Mouse (Mus musculus): Measurements from ENCODE around the gene Thap3. TPM values are rescaled to one million over a fixed set of nuclear protein-coding genes. Genes with fewer than 3 reads are reported as not detected.

The Thap3 gene
- total RNA-seq, 2 experiments from 2014 or later: 11.7 to 13.4 TPM

DNA sequence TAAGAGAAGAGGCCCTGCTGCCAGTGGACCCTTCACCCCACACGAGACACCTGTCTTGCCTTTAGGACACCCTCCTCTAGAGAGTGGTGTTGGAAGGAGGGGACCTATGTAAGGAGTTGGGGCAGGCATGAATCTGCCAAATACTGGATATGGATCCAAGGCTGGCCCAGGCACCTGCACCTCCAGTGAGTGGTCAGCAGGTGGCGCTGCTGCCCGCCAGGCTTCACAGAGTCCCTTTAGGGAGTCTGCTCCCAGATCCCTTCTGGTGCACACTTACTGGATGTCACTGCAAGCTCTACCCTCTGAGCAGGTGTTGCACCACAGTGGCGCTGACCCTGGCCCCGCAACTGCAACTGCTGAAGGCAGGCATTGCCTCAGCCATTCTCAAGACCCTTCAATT is 7.4 kb downstream of the Thap3 start:
- peak; percentile 90 for DNase-seq

DNA sequence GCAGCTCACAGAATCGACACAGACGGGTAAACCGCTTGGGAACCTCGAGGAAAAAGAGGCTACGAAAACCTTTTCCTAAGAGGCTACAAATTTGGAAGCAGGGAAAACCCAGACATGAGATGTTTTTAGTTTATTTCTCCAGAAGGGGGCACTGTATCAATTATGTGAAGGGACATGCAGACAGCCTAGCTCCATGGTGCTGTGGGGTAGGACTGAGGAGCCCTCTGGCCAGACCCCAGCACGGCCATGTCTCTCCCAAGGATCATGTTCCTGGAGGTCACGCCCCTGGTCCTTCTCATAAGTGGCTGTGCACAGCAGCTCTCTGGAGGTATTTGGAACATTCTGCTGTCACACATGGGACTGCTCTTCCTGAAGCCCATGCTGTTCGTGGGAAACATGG is 8.1 kb downstream of the Thap3 start:
- DNase-seq: no peak

DNA sequence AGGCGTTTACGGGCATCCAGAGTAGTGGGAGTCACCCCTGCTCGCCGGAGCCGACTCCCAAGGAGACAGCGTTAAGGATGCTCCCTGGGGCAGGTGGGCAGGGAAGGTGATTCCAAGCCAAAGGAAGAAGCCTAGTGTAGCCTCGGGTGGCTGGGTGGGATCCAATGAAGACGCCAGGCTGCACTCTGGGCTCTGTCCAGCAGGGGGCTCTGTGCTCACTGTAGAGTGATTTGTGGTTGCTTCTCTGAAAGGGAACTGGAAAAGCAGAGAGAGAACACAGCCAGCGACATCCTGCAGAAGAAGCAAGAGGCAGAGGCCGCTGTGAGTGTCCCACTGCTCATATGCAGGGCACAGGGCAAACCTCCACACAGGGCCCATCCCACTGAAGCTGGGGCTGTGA is 11.0 kb downstream of the Thap3 start:
- DNase-seq: peak; percentile 93

DNA sequence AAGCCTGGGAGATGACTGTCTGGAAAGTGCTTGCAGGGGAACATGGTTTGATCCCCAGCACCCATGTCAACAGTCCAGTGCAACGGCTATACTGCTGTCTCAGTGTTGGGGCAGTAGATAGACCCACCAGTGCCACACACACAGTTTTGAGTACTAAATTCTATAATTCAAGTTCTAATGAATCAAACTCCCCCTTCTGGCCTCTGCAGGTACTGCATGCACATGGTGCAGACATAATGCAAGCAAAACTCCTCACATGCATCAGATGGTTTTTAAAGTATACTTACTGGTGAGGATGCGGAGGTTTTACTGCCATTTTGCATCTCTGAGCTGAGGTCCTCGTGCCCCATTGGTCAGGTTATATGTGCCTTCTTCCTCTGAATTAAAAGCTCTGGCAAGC is 13.4 kb downstream of the Thap3 start:
- DNase-seq: peak; percentile 64

DNA sequence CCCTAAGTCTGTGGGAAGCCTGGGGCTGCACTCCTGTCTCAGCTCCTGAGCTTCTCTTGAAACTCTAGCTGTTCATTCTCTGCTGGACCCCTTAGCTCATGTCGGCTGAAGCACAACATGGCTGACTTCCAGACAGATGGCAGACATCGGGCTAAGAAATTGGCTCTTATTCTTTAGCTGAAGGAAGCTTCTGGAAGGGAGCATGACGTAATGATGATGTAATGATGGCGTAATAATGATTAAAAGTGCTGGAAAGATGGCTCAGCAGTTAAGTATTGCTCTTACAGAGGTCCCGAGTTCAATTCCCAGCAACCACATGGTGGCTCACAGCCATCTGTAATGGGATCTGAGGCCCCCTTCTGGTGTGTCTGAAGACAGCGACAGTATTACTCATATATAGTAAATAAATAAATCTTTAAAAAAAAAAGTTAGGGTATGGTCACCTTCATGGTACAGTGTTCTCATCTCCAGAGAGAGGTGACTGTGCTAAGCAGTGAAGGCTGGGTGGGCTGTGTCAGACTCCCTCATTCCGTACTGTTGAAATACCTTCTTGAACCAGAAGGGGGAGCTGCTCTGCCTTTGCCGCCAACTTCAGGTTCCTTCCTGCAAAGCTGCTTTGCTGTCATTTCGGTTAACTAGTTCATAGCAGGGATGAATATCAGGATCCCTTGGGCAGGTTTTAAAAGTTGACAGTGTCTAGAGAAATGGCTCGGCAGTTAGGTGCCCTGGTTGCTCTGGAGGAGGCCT is 16.4 kb downstream of the Thap3 start:
- DNase-seq: peak; percentile 60

DNA sequence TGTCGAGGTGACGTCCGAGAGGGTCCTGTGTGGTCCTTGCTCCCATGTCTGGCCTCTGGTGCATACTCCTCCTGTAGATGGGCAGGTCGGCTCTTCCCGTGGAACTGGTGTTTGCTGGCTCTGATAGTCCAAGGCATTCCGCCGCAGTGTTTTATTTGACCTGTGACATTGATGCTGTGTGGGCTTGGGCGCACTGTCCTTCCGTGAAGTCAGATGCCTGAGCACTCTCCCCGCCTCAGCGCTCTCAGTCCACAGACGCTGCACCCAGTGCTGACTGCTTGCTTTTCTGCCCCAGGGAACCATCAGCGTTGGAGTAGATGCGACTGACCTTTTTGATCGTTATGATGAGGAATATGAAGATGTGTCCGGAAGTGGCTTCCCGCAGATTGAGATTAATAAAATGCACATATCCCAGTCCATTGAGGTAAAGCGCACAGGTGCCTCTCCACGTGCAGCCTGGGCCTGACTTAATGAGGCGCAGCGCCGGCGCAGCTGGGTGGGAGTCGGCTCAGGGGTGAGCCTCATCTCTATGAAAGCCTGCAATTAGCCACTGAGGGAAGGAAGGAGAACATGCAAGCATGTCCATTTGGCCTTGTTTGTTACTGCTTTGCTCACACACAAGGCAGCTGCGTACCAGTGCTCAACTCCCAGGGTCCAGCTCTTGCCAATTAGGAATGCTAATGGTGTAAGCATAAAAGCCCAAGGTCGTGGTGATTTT is 20.4 kb downstream of the Thap3 start:
- no peak for DNase-seq

DNA sequence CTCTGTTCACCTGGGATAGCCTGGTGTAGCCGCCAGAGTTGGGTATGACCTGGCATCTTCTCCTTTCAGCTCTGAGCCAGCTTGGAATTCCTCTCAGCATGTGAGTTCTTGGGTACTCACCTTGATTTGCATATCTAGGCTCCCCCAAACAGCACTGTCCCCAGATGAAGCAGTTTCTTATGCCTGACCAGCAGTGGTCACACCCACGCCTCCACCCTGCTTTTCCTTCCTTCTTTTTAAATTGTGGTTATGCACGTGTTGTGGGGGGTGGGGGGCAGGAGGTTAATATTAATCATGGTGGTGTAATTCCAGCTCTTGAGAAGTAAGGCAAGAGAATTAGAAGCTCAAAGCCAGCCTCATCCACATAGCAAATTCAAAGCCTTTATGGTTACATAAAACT is 26.0 kb downstream of the Thap3 start:
- no peak for DNase-seq

DNA sequence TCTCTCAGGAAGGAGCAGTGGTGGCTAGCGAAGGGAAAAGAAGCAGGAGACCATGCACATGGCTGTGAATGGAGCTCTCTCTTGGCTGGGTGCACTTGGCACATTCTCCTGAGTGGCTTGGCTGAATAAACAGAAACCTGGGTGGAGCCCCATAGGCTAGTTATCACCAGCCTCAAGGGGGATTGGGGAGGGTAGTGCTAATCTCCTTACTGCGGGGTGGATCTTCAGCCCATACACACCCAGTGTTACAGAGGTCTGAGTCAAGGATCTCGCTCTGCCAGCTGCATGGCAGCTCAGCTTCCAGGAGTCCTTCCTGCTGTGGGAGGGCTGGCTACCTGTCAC is 28.3 kb downstream of the Thap3 start:
- DNase-seq: no peak

DNA sequence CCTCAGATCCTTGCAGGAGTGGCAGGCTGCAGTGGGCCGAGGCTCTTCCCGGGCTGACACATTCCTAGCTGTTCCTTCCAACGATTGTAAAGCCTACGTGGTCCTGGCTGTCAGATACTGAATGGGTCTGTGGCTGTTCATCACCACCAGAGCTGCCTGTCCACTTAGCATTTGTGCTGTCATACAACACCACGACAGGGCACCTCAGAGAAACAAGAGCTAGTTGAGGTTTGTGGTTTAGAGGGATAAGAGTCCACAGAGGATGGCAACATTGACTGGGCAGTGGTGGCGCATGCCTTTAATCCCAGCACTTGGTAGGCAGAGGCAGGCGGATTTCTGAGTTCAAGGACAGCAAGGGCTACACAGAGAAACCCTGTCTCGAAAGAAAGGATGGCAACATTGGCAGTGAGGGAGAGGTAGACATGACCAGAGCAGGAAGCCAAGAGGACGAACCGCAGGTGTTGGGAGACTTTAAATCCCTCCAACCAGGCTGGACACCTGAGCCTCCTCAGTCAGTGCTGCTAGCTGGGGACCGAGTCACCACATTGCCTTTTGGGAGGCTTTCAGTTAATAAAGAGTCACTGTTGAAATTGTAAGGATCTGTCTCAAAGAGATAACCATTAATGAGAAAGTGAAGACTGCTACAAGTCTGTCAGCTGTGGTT is 28.8 kb downstream of the Thap3 start:
- DNase-seq: no peak

DNA sequence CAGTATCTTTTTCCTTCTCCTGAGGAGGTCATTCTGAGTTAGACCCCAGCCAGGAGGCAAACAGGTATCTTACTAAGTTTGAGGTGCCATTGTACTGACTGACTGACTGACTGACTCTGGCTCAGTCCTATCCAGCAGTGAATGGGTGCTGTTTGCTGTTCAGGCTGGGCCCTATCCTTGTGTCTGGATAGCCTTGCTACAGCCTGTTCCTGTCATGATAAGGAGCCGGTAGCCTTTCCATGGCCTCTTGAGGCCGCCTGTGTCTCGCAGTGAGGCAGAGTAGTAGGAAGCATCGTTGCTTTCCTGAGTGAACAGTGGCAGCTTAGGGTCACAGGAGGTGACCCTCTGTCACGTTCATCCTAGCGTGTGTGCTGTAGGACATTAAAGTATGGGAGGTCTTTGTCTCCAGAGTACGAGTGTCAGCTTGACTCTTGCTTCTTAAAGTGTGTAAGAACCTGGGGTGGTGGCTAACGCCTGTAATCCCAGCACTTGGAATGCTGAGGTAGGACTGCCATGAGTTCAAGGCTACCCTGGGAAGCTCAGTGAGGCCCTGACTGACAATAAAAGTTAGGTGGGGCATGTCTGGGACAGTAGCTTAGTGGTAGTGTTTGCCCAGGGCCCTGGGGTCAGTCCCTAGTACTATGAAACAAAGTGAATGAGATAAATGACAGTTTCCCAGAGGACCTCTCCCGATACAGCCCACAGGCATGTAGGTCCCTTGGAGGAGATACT is 31.0 kb downstream of the Thap3 start:
- DNase-seq: no peak

DNA sequence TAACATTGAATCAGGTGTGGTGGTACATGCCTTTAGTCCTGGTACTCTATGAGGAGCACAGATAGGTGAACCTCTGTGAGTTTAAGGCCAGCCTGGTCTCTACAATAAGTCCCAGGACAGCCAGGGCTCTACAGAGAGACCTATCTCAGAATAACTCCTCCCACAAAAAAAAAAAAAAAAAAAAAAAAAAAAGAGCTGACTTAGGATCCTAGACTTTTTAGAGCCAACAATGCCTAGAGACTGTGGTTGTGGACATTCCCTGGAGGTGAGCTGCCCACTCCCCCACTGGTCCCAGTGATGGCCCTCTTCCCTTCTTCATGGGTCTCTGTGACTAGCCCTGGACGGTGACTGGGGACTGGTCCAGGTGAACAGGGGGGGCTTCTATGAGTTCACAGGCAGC is 33.0 kb downstream of the Thap3 start:
- no peak for DNase-seq

DNA sequence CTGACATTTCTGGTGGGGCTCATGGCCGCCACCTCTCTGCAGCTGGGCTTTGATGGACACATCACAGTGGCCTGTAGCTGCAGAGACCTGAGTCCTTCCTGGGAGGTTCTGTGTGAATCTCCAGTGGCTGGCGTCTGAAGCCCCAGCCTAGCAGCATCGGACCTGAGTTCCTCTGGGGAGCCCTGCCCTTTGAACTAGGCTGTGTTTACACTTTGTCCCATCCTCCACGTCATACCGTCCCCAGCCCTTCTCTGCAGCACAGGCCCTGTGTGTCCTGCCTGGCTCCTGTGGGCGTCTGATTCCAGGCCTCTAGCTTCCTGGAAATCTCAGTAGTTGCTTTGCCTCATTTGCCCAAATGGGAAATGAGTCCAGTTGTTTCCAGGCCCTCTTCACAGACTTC is 35.6 kb downstream of the Thap3 start:
- no peak for DNase-seq

DNA sequence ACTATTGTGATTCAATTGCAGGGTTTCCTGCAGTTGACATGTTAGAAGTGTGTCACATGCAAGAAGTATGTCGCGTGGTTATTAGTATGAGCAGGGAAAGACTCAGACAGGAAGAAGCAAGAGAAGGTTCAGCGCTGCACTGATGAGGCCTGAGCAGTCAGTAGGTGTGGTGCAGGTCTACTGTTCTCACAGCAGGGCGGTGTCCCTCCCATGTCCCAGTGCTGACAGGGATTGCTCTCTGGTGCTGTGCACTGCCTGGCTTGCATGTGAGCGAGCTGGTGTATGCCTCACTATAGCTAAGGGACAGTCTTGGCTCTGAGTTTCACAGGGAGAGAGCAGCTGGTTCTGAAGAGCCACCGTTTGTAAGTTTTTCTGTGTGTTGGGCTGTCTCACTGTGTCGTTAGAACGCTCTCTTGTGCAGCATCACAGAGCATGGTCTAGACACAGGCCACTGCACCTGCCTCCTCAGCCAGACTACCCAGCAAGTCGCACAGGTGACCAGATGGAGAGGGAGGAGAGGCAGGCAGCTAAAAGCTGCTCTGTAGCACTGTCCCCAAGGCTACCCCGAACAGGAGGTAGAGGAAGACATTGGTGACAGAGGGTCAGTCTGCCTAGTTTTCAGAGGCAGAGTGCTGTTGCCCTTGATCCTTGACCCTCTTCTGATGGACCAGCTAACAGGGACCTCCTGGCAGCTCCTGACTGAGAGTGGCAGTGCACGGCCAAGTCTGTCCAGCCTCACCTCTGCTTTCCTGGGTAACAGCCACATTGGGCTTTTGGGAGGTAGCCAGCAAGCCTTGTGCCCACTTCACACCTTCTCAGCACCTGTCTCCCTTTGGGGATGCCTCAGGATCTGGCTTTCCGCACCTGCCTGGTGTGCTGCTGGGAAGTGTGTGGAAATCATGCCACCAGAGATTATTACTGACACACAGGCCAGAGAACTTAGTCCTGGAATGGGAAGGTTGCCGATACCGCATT is 40.0 kb downstream of the Thap3 start:
- DNase-seq: peak; percentile 47

DNA sequence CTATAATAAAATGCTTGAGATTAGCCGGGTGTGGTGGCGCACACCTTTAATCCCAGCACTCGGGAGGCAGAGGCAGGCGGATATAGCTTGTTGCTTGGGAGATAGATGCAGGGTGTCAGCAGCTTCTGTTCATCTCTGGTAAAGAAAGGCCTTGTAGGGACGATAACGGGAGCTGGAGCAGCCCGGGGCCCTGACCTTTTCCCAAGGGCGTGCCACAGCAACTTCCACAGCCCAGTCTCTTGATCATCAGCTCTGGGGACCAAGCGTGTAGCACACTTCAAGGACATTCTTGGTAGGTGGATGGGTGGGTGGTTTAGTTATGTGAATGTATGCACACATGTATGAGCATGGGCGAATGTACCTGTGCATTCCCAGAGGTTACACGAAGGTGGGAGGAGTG is 42.6 kb downstream of the Thap3 start:
- no peak for DNase-seq

DNA sequence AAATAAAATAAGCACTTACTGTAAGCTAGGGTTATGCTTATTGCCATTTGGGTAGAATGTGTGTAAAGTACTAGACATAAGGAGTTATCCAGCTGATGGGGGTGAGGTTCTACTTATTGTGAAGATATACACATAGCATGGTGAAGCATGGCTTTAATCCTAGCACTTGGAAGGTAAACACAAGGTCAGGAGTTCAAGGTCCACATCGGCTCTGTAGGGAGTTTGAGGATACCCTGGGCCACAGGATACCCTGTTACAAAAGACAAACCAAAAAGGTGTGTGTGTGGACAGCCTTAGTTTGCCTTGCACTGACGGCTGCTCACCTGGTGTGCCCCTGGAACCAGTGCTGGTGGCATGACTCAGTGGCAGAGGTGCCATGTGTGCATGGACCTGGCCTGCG is 50.7 kb downstream of the Thap3 start:
- no peak for DNase-seq

DNA sequence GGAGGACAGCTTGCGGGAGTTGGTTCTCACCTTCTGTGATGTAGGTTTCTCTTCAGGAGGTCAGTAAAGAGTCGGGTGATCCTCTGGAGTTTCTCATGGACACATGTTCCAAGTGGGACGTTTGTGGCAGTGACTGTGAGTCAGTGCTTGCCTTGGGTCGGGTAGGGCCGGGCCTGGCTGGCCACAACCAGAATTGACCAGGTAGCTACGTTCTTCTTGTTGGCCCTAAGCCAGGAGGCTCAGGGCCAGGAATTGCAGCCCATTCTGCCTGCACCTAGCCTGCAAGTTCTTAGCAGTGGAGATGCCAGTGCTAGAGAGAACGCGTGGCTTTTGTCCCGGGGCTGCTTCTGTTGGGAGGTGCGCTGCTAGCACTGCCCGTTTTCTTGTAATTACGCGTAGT is 51.4 kb downstream of the Thap3 start:
- DNase-seq: no peak

DNA sequence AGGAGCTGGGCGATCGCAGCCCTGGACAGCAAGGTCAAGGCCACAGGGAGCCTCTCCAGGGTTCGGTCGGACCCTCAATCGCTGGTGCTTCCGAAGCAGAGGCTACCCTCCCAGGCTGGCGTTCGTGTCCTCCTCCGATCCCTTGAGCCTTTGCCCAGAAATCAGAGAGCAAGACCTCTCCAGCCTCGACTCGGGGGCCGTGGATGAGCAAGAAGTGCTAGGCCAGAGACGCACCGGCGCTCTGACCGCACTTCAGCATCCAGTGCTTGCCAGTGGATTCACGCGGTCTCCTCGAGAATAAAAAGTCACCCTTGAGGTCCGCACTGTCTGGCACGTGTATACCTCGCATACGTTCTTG is 54.6 kb downstream of the Thap3 start:
- peak; percentile 16 for DNase-seq

DNA sequence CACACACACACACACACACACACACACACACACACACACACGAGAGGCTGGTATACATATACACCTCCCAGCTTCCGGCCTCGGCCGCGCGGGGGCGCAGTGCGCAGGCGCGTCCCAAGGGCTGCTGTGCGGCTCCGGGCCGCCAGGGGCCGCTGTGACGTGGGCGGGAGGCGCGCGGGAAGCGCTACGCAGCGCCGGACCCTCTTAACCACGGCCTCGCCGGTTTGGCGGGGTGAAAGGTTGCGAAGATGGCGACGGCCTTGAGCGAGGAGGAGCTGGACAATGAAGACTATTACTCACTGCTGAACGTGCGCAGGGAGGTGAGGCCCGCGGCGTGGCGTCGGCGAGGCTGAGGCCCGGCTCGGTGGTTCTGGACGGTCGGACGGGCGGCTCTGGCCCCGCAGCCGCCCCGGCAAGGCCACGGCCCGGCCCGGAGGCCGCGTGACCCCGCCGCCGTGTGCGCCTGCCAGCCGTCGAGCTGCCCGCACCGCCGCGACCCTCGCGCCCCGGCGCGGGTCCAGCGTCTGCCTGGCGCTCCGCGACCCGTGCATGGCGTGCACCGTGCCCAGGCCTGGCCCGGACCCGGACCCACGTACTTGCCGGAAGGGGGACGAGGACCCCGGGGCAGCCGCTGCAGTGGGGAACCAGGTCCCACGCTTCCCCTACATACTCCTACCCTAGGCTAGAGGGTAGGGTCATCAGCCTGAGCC is 55.1 kb downstream of the Thap3 start, which contains the start of gene Dnajc11:
Gene Dnajc11 (plus strand): TSS at position 187 of the 710 bp plus-strand sequence.
- DNase-seq: peak; percentile 97
